Mouse (Mus musculus) activated CD4-positive, CD25-positive, alpha-beta regulatory T cell, adult 4 months (primary cell): Measurements from ENCODE around the gene Zbtb43. TPM values are rescaled to one million over a fixed set of nuclear protein-coding genes. Genes with fewer than 3 reads are reported as not detected.

Experiments
- ATAC-seq: one replicate; pipeline ENCODE4 v1.8.0; 2017
- polyA plus RNA-seq, 2 experiments: library from polyadenylated mRNA; unstranded; fragments of 100-300 nt; shearing (Covaris generic); gene quantifications; one replicate each; pipeline ENCODE4 v1.2.1; 2017

Gene Zbtb43
- polyA plus RNA-seq, 2 experiments from 2014 or later = 16.4 TPM

DNA sequence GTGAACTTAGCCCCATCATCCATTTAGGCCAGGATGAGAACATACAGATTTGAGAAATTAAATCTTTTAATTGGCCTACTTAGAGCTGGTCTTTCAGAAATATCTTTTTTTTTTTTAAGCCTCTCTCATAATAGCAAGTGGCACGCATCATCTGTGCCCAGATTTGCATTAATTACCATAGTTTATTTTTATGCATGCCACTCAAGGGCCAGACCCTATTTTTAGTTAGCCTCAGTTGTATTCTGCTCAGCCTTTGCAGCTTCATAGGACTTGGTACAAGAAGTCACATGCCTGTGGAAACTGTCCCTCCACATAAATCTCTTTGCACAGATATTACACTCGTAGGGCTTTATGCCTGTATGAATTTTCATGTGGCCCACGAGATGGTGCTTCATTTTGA, 14.9 kb downstream of the Zbtb43 start:
- ATAC-seq = no peak

- no peak for ATAC-seq
Measured at GRCm38 (mm10) chr2:33452721-33453120, 15.6 kb downstream of the Zbtb43 start.

DNA sequence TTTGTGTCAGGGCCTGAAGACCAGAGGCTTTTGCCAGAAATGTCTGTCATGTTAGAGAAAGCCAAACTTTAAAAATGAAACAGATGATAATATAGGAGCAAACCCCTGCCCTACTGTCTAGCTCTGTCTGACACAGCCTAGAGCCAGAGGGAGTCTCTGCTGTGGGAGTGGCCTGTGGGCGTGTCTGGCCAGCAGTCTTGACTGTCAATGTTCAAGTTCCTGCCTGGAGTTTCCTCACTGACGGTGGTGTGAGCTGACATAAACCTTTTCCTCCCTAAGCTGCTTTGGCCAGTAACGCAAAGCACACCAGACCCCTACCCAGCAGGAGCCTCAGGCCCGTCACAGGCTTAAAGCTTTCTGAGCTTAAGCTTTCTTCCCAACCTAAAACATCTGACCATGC, 16.2 kb downstream of the Zbtb43 start:
- no peak for ATAC-seq

GRCm38 (mm10) chr2:33451038-33451978, 17.1 kb downstream of the Zbtb43 start:
- no peak for ATAC-seq

GRCm38 (mm10) chr2:33449119-33449873, 19.1 kb downstream of the Zbtb43 start:
- no peak for ATAC-seq

DNA sequence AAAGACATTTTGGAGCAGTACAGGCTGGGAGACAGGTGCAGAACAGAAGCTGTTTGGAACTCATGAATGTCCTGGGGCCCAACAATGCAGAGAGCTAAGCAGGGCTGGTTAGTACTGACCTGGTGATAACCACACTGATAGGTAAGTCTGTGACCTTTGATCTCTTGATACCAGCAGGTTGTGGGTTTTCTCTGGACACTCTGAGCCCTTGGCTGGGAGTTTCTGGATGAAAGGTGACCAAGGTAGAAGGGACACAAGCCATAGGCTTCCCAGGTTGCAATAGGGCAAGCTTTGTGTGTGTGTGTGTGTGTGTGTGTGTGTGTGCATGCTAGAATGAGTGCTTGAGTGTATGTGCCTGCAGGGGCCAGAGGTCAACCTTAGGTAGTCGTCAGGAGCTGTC, 21.6 kb downstream of the Zbtb43 start:
- ATAC-seq = no peak

DNA sequence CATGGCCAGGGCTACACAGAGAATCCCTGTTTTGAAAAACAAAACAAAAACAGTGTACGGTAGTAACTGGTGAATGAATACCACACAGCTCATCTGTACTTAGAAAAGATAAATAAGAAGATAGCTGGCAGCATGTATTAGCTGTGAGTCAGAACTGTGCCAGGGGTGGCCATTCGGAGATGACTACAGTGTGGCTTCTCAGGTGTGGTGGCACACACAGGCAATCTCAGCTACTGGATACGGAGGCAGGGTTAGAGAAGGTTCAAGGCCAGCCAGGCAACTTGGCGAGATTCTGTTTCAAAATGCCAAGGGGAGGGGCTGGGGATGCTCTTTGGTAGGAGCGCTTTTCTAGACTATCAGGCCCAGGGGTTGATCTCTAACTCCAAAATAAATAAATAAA, 22.6 kb downstream of the Zbtb43 start:
- no peak for ATAC-seq

GRCm38 (mm10) chr2:33444862-33445261, 23.5 kb downstream of the Zbtb43 start:
- ATAC-seq = no peak

DNA sequence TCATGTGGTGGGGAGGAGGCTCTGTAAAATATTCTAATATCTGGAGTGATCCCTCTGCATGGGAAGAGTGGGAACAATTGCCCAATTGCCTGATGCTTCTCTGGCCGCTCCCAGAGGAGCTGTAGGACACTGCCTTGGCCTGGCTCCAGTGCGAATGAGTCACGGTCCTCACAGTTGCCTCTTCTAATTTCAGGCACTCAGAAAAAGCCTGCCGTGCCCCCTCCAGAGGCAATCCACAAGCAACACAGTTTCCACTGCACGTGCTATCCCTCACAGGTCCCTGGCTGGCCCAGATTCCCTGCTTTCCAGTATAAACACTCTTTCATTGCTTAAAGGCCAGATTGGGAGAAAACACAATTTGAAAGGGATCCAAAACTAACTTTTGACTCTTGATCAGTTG, 24.0 kb downstream of the Zbtb43 start:
- ATAC-seq = no peak

- ATAC-seq = no peak
Measured at GRCm38 (mm10) chr2:33442701-33443100, 25.7 kb downstream of the Zbtb43 start.

DNA sequence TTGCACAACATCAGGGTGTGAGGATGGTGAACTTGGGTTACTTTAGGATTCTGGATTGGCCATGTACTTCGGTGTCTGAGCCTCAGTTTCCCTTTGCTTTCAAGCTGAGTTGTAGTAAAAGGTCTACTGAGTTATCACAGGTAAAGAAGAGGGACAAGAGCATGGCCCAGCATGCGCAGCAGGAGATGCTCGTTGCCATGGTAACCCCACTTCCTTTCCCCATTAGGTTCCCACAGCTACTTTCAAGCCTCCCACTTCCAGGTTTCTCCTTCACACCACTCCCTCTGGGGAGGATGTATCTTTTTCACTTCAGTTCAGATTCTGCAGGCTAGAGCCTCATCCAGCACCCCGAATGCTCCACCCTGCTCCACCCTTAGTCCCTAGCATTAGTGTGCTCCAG, 27.5 kb downstream of the Zbtb43 start:
- ATAC-seq = no peak

- ATAC-seq = no peak
Measured at GRCm38 (mm10) chr2:33439980-33440670, 28.2 kb downstream of the Zbtb43 start.

DNA sequence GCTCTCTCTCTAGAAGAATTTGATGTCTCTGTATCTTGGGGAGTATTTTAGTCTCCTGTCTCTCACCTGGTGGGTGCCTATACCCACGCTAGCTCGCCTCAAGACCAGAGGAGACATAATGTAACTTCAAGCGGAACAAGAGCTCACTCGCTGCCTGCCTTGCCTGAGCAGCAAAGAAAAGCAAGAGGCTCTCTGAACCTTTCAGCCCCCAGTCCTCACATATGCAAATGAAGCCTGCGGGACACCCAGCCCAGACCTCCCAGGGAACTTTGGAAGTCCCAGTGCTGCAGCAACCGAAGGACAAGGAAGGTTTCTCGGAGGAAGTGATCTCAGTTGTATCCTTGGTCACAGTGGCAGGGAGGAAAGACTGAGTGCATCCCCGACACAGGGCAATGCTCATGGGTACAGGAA, 28.9 kb downstream of the Zbtb43 start:
- no peak for ATAC-seq

GRCm38 (mm10) chr2:33438377-33438776, 30.0 kb downstream of the Zbtb43 start:
- no peak for ATAC-seq

GRCm38 (mm10) chr2:33437184-33437583, 31.2 kb downstream of the Zbtb43 start:
- no peak for ATAC-seq

DNA sequence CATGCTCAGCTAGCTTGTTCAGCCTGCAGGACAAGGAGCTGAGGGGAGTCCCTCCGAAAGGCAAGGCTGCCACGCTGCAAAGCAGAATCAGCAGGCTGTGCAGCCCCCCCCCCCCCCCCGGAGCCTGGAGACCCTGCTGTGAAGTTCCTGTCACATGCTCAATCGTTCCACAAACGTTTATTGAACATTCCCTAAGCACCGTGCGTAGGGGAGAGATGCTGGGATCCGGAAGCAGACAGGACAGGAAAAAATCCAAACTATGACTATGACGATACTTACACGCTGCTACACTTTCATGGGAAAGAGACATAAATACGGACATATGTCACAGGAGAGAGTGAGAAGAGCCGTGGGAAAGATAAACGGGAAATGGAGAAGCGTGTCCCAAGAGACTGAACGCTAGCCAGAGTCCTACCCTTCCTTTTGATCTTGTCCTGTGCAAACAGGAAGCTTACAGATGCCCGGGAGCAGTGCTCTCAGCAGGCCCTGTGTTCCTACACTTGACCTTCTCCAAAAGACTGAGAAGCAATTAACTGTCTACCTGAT, 32.3 kb downstream of the Zbtb43 start:
- ATAC-seq = no peak

DNA sequence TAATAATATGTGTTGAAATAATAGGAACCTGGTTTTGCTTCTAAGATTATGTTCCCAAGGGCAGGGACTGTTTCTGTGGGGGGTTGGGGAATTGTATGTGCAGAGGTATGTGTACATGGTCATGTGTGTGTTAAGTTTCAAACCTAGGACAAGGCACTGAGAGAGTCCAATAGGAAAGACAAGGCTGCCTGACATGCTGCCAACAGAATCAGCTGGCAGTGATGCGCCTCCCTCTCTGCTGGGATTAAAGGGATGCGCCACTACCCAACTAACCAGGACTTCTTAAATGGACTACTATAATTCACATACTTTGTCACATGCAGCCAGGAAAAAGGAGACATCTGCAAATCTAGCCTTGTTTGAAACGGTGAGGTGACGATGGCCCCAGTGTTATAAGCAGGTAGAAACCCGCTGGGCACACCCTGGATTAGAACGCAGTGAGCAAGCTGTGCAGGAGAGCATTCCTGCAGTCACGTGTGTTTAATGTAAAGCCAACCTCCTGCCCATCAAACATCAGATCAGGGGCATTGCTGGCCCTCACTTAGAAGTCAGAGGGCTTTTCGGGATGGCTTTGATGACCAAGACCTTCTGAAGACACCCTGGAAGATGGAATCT, 33.2 kb downstream of the Zbtb43 start:
- ATAC-seq = no peak

- no peak for ATAC-seq
Measured at GRCm38 (mm10) chr2:33432877-33433276, 35.5 kb downstream of the Zbtb43 start.

DNA sequence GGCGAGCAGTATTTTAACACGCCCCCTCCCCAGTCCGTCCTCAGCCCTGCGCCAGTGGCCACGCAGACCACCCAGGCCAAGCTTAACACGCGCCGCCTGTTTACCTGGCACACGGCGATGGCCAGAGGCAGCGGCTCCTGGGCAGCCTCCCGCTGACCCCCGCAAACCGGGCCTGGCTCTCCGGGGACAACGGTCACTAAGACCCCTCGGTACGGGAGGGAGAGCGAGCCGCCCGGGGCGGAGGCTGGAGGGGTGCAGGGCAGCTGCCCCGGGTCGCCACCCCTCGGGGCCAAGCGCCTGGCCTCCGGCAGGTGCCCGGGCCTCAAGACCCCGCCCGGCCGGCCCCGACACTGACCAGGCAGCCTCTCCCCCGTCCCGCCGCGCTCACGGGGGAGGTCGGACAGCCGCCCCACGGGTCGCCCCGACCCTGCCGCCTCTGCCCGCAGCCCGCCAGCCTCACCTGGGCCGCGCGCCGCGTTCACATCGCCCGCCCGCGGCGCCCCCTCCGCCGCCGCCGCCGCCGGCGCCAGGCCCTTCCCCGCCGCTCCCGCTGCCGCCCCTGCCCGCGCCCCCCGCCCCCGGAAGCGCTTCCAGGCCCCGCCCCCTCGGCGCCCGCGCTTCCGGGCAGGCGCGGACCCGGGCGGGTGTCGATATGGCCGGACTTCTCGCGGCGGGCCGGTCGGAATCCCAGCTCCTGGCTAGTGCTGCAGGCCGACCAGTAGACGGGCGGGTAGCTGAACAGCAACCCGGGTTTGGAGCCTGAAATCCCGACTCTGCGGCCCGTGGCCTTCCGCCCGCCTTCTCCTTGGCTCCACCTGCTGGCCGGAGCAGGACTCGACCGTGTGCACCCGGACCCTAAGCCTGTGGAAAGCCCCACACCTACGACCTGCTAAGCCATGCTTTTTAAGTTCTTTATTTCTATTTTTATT, 37.3 kb downstream of the Zbtb43 start, which contains the start of gene Zbtb34:
Zbtb34 (minus strand) TSS at position 554 of the 929 bp plus-strand sequence.
- peak; percentile 79 for ATAC-seq

- ATAC-seq = no peak
Measured at GRCm38 (mm10) chr2:33430081-33430770, 38.1 kb downstream of the Zbtb43 start.
